Mouse (Mus musculus): ENCODE data around the gene Fam189b. TPM values are rescaled to one million over a fixed set of nuclear protein-coding genes. Genes with fewer than 3 reads are reported as not detected.
"Not testable (repeated sequence)": the region's sequence is repeated elsewhere in the genome, so short reads cannot be mapped to it uniquely, and the experiment has no call there.

Gene Fam189b
- polyA plus RNA-seq, 1 experiment = 19.4 TPM

- H3K27me3 ChIP-seq (ENCODE audit: control insufficient read depth, insufficient read depth, low read length) = peaks cover 18% of the 10 kb centered on the region; the same call in 1 of the 2 replicates
- no peaks in the 10 kb centered on the region for H3K36me3 ChIP-seq (ENCODE audit: control insufficient read depth, insufficient read depth, low read length)
- H3K4me3 ChIP-seq (ENCODE audit: low read depth, low read length) = peak within 1 kb of the TSS; percentile 62
- TF ChIP-seq CTCF (IDR thresholded peaks at IDR 0.05; ENCODE audit: extremely low read depth, insufficient read length, insufficient replicate concordance, low read depth, low read length) = 0 out of 2 replicates have a peak, but pooled peaks have one; percentile 14
- TF ChIP-seq POLR2A (IDR thresholded peaks at IDR 0.05; ENCODE audit: low read depth, low read length) = 0 out of 2 replicates have a peak, but pooled peaks have one; percentile 10
- no peak within 1 kb of the TSS for H3K27ac ChIP-seq (ENCODE audit: insufficient read depth, low read depth, low read length)
- peaks cover 6% of the 10 kb centered on the region for H3K4me1 ChIP-seq (ENCODE audit: control insufficient read depth, insufficient read depth, insufficient read length, low read length)
- under 1% methylated on average over 66 of the region's 66 CpGs for WGBS
These were observed 23.2 kb upstream of the Fam189b start, which contains the start of gene Hcn3 for GRCm38 (mm10) chr3:89159616-89160344. Hcn3 (minus strand) TSS chr3:89160196.

GRCm38 (mm10) chr3:89161207-89161606, 21.7 kb upstream of the Fam189b start:
- not testable (repeated sequence) for H3K36me3 ChIP-seq (ENCODE audit: control insufficient read depth, insufficient read depth, low read length); H3K4me1 ChIP-seq (ENCODE audit: control insufficient read depth, insufficient read depth, insufficient read length, low read length); H3K4me3 ChIP-seq (ENCODE audit: low read depth, low read length); H3K27ac ChIP-seq (ENCODE audit: insufficient read depth, low read depth, low read length)
- peaks cover 18% of the 10 kb centered on the region; the same call in 1 of the 2 replicates for H3K27me3 ChIP-seq (ENCODE audit: control insufficient read depth, insufficient read depth, low read length)

GRCm38 (mm10) chr3:89161786-89162185, 21.2 kb upstream of the Fam189b start:
- WGBS = 83% methylated on average over 4 of the region's 4 CpGs
- TF ChIP-seq CTCF (IDR thresholded peaks at IDR 0.05; ENCODE audit: extremely low read depth, insufficient read length, insufficient replicate concordance, low read depth, low read length) (no peak), POLR2A (IDR thresholded peaks at IDR 0.05; ENCODE audit: low read depth, low read length) (no peak)
- H3K4me3 ChIP-seq (ENCODE audit: low read depth, low read length) = no peak overlapping the region

GRCm38 (mm10) chr3:89163123-89163522, 19.8 kb upstream of the Fam189b start:
- no peak for TF ChIP-seq CTCF (IDR thresholded peaks at IDR 0.05; ENCODE audit: extremely low read depth, insufficient read length, insufficient replicate concordance, low read depth, low read length)
- no peak for TF ChIP-seq POLR2A (IDR thresholded peaks at IDR 0.05; ENCODE audit: low read depth, low read length)
- no peak overlapping the region for H3K4me3 ChIP-seq (ENCODE audit: low read depth, low read length)
- WGBS = 85% methylated on average over 1 of the region's 1 CpGs
- peaks cover 8% of the 10 kb centered on the region for H3K4me1 ChIP-seq (ENCODE audit: control insufficient read depth, insufficient read depth, insufficient read length, low read length)
- H3K27ac ChIP-seq (ENCODE audit: insufficient read depth, low read depth, low read length) = no peak overlapping the region
- peaks cover 12% of the 10 kb centered on the region for H3K36me3 ChIP-seq (ENCODE audit: control insufficient read depth, insufficient read depth, low read length)
- peaks cover 17% of the 10 kb centered on the region; the same call in 1 of the 2 replicates for H3K27me3 ChIP-seq (ENCODE audit: control insufficient read depth, insufficient read depth, low read length)

More at GRCm38 (mm10) chr3:89161786-89162185, 21.2 kb upstream of the Fam189b start:
- H3K27me3 ChIP-seq (ENCODE audit: control insufficient read depth, insufficient read depth, low read length) = peaks cover 18% of the 10 kb centered on the region; the same call in 1 of the 2 replicates
- H3K27ac ChIP-seq (ENCODE audit: insufficient read depth, low read depth, low read length) = no peak overlapping the region
- peaks cover 8% of the 10 kb centered on the region for H3K4me1 ChIP-seq (ENCODE audit: control insufficient read depth, insufficient read depth, insufficient read length, low read length)
- peaks cover 1% of the 10 kb centered on the region; the same call in 1 of the 2 replicates for H3K36me3 ChIP-seq (ENCODE audit: control insufficient read depth, insufficient read depth, low read length)

- H3K36me3 ChIP-seq (ENCODE audit: control insufficient read depth, insufficient read depth, low read length) = peaks cover 18% of the 10 kb centered on the region
- peaks cover 11% of the 10 kb centered on the region; the same call in 1 of the 2 replicates for H3K27me3 ChIP-seq (ENCODE audit: control insufficient read depth, insufficient read depth, low read length)
- H3K4me3 ChIP-seq (ENCODE audit: low read depth, low read length) = no peak overlapping the region
- TF ChIP-seq CTCF (IDR thresholded peaks at IDR 0.05; ENCODE audit: extremely low read depth, insufficient read length, insufficient replicate concordance, low read depth, low read length) (no peak), POLR2A (IDR thresholded peaks at IDR 0.05; ENCODE audit: low read depth, low read length) (no peak)
- H3K4me1 ChIP-seq (ENCODE audit: control insufficient read depth, insufficient read depth, insufficient read length, low read length) = peaks cover 8% of the 10 kb centered on the region
- WGBS = 62% methylated on average over 5 of the region's 5 CpGs
- H3K27ac ChIP-seq (ENCODE audit: insufficient read depth, low read depth, low read length) = no peak overlapping the region
These were observed 19.2 kb upstream of the Fam189b start for GRCm38 (mm10) chr3:89163643-89164245.

GRCm38 (mm10) chr3:89164506-89165267, 18.3 kb upstream of the Fam189b start, which contains the start of gene Clk2:
Clk2 (plus strand) TSS chr3:89164795.
- Histone ChIP-seq H3K27ac (ENCODE audit: insufficient read depth, low read depth, low read length) (peak within 1 kb of the TSS; percentile 79), H3K36me3 (ENCODE audit: control insufficient read depth, insufficient read depth, low read length) (peaks cover 28% of the 10 kb centered on the region), H3K4me1 (ENCODE audit: control insufficient read depth, insufficient read depth, insufficient read length, low read length) (peaks cover 6% of the 10 kb centered on the region), H3K27me3 (ENCODE audit: control insufficient read depth, insufficient read depth, low read length) (peaks cover 3% of the 10 kb centered on the region; the same call in 1 of the 2 replicates), H3K4me3 (ENCODE audit: low read depth, low read length) (peak within 1 kb of the TSS; percentile 99)
- TF ChIP-seq POLR2A (IDR thresholded peaks at IDR 0.05; ENCODE audit: low read depth, low read length) = peak; percentile 89
- TF ChIP-seq CTCF (IDR thresholded peaks at IDR 0.05; ENCODE audit: extremely low read depth, insufficient read length, insufficient replicate concordance, low read depth, low read length) = no peak
- WGBS = 1% methylated on average over 75 of the region's 79 CpGs

Measured in small intestine, adult 2 months (tissue).